Mouse (Mus musculus) adrenal gland, postnatal 10 days (tissue): ENCODE results near the gene Ikzf3. TPM values are rescaled to one million over a fixed set of nuclear protein-coding genes. Genes with fewer than 3 reads are reported as not detected.

Experiments used
- DNase-seq: peaks from one replicate; pipeline ENCODE4 v3.0.0; 2021; ENCODE audit warnings: mixed read lengths
- long read RNA-seq, 2 experiments: library from polyadenylated mRNA; stranded (forward); transcript quantifications; one replicate each; pipeline ENCODE4 v2.0.0; 2021
- total RNA-seq, 2 experiments: library from RNA; stranded (reverse); gene quantifications; 2 replicates each; pipeline ENCODE4 v1.2.3; 2021

The Ikzf3 gene
- total RNA-seq = 1 to 10 TPM; 3.2 to 4.5 TPM
- long read RNA-seq, experiment 1 = 0 reads
- long read RNA-seq, experiment 2 = 0 reads

DNA sequence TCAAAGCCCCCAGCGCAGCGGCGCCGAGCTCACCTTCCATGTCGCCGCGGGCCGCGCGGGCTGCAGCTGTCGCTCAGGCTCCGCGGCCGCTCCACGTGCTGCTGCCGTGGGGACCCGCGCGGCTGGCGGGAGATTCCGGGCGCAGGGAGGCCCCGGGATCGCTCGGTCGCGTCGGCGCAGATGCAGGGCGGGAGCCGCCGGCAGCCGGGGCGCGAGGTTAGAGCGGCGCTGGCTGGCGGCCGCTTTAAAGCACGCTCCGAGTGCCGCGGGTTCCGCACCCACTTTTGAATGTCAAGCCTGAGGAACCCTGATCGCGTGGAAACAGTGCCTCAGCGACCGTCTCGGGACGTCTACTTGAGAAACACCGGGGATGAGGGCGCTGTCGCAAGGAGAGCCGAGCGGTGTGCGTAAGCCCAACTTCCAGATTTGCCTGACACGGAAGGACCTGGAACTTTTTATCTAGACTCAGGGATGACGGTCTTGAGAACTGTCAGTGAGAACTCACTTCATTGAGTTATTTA lies at the start of gene Ikzf3:
Gene Ikzf3, minus strand, starts transcription at position 321 of the 521 bp plus-strand sequence.
- peak; percentile 46 for DNase-seq

DNA sequence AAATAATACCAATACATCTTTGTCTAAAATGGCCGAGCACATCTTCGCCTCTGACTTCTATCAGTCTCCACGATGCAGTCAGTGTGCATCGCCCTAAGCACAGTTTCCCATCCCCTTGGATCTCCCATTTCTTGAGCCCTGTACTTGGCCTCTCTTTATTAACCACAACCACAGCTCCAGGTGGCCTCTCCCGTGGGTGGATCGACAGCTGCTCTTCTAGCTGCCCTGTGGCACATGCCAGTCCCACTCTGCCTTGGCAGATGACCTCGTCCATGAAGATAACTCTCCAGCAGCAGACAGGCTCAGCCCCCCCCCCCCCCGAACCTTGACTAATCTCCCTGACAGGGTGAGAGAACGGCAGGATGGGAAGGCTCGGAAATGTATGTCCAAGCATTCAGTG lies 49.6 kb upstream of the Ikzf3 start:
- DNase-seq = no peak

- DNase-seq = no peak
Measured at GRCm38 (mm10) chr11:98595021-98595420, 49.2 kb upstream of the Ikzf3 start.

GRCm38 (mm10) chr11:98590548-98591445 lies 45.0 kb upstream of the Ikzf3 start:
- no peak for DNase-seq

DNA sequence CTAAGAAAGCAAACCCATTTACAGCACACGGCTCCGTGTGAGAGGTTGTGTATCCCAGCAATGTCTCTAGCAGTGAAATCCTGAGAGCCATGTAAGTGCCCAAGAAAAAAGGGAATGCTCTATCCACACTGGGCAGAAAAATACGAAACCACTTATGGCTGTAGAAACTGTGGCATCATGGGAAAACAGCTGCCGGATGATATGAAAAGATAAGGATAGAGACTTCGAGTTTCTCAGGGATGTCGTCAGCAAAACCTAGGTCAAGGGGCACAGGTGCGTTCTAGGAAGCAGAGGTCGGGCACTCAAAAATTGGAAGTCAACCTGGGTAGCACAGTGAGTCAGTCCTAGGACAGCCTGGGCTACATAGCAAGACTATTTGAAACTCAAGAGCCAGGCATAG lies 43.5 kb upstream of the Ikzf3 start:
- DNase-seq = no peak

DNA sequence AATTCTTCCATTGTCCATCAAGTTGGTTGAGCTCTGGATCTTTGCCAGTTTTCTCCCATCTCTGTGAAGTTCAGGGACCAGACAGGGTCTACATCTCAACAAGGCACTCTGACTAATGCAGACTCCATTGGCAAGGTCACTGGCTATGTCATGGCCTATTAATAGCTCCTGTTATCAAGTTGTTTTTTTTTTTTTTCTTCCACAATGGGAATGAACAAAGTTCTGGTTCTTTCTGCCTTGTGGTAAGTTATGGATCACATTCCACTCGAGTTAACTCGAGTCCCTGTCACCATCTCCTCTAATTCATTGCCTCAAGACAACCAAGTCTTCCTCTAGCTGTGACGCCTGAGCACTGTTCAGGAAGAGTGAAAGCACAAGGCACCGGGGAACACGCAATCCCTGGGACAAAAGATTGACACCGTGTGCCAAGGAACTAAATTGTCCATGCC lies 43.0 kb upstream of the Ikzf3 start:
- peak; percentile 59 for DNase-seq

DNA sequence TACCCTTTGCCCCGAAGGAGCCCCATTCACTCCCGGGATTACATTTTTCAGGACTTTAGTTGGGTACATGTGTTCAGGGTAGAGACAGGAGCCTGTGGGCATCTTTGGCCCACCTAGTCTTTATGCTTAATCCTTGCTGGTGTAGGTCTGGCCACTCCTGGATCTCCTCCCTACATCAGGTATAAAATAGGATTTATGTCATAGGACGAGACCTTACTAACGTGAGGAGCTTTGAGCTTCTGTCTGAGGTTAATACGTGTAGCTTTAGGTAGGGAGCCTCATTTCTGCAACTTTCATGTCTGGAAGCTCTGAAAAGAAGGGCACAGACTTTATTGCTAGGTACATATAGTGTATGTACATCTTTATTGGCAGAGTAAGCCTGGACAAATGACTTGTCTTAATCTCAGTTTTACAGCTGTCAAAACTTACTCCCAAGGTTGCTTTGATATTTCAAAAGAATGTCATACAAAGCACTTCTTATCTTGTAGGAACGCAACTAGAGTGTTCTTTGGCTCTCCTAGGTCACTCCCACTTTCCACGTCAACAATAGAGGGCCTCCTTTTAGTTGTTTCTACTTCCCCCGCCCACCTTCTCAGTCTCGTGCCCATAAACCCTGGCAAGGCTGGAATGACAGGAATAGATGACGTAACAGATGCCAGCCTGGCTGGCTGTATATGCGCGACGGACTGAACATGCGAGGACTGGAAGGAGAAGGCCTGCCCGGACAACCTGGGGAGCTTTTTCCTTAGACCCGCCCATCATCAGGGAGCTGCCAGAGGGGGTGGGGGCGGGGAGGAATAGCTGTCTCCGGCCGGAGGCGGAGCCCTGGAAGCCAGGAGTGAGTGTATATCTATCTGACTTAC lies 42.1 kb upstream of the Ikzf3 start:
- peak; percentile 89 for DNase-seq

DNA sequence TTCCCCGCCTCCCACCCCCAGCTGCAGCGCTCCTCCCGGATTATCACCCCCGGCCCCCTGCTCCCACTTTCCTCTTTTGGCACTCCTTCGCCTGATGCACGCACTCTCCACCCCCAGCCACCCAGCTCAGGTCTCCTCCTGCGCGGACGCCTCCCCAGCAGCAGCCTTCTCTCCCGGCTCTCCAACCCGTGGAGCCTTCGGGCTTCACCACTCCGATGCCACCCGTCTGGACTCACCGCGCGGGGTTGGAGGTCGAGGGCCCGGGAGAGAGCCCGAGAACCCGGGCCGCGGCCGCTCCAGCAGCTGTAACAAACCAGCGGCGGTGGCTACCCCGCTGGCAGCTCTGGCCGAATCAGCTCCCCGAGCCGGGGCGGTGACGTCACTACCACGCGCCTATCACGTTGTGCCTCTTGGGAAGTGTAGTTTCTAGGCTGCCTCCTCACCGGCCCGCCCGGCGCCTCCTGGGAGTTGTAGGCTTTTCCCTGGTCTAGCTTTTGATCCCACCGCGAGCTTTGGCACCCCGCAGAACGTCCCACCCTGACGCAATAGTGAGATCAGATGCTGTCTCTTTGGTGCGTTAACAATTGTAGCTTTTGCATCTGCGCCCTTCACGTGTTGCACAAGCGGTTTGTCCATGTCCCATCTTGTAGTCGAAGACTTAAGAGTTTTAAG lies 41.2 kb upstream of the Ikzf3 start, which contains the start of gene Ormdl3:
Gene Ormdl3, minus strand, starts transcription at position 477 of the 672 bp plus-strand sequence.
- DNase-seq = peak; percentile 99

DNA sequence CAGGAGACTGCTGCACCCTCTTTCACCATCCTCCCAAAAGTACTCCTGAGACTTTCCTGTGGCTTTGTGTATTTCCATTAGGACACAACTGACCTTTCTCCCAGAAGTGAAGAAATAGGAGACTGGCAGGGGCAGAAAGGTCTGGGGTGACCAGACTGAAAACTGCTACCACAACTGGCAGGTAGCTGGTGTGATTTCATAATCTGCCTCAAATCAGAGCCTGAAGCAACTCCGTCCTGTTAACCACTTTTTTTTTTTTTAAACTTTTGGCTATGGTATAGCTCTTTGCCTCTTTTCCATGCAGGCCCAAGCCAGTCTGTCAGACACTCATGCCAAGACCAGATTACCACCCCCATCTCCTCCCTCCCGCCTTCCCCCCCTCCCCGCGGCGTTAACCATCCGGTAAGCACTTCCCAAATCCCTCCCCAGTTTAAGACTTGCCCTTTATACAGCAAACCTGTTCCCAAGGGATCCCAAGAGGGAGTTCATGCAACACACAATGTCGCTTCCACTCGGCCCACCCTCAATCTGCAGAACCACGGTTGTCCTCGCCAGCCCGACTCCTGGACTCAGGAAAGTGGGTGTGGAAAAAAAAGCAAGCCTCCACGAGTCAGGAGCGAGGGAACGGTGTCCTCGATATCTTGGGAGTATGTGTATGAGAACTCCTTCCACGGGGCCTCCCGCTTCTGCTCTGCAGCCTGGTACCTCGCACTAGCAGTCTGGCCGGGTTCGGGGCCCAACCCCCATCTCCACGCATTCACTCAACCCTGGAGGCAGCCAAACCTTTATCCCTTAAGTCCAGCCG lies 40.5 kb upstream of the Ikzf3 start:
- DNase-seq = peak; percentile 69

DNA sequence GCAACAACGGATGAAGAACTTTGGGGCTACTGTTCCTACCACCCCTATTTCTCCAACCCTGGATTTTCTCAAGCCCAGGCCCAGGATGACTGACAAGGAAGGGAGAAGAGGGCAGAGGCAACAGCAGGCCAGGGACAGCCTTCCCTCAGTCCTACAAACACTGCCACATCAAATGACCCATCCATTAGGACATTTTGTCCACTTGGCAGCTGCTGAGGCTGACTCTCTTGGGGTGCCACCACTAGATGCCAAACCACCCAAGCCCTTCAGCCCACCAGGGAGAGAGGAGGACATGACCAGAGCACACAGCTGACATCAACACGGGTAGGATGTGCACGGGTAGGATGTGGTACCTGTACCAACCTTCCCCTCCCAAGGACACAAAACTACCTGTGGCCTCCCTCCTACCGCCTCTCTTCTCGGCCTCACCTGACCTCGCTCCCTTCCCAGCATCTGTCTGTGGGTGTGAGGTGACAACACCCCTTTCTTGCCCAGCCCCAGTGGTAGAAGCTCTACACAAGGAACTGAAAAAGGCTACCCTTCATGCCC lies 38.9 kb upstream of the Ikzf3 start:
- peak; percentile 60 for DNase-seq

DNA sequence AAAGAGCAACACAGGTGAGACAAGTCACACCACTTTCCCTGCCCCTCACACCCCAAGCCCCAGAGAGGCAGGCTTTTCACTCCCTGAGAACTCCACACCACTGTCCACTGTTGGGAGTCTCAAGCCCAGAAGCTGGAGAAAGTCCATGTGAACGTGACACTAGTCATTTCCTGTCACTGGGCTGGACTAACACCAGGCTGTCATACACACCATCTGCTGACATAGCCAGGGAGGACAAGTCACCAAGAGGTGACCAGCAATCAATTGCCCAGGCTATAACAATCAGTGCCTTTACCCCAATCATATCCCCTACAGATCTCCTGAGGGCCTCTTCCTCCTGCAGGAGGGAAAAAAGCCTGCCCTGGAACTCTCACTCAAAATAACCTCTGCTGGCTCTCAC lies 38.3 kb upstream of the Ikzf3 start:
- no peak for DNase-seq

DNA sequence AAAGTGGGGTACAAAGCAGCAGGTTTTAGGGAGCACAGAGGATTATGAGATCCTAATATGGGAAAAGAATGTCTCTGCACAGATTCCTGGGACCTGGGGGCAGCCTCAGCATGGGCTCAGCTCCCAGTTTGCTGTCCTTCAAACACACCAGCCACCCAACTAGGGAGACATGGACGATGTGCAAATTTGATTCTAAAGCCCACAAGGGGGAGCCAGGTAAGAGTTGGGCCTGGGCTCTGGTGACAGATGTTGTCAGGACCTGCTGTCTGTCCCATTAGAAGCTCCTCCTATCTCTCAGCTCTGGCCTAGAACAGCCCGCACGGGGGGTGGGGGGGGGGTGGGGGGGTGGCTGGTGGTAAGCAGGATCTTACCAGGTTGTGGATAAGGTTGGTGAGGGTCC lies 37.7 kb upstream of the Ikzf3 start:
- no peak for DNase-seq

- DNase-seq = no peak
Measured at GRCm38 (mm10) chr11:98583265-98583552, 37.4 kb upstream of the Ikzf3 start.

GRCm38 (mm10) chr11:98582551-98583264 lies 36.9 kb upstream of the Ikzf3 start:
- DNase-seq = no peak

DNA sequence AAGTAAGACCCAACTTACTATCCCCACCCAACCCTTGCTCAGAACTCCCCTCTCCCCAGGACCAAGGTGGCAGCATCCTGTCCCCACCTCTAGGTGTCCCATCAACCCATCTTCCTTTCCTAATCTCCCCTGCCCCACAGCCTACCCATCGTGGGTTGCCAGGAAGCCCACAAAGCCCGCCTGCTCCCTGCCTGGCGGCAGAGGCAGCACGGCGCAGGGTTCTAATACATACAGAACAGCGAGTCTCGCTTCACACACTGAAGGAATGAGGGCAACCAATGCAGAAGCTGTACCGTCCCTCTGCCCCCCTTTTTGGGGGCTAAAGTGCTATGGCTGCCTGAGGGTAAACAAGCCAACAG lies 36.2 kb upstream of the Ikzf3 start:
- no peak for DNase-seq

- no peak for DNase-seq
Measured at GRCm38 (mm10) chr11:98581286-98582029, 35.6 kb upstream of the Ikzf3 start.

DNA sequence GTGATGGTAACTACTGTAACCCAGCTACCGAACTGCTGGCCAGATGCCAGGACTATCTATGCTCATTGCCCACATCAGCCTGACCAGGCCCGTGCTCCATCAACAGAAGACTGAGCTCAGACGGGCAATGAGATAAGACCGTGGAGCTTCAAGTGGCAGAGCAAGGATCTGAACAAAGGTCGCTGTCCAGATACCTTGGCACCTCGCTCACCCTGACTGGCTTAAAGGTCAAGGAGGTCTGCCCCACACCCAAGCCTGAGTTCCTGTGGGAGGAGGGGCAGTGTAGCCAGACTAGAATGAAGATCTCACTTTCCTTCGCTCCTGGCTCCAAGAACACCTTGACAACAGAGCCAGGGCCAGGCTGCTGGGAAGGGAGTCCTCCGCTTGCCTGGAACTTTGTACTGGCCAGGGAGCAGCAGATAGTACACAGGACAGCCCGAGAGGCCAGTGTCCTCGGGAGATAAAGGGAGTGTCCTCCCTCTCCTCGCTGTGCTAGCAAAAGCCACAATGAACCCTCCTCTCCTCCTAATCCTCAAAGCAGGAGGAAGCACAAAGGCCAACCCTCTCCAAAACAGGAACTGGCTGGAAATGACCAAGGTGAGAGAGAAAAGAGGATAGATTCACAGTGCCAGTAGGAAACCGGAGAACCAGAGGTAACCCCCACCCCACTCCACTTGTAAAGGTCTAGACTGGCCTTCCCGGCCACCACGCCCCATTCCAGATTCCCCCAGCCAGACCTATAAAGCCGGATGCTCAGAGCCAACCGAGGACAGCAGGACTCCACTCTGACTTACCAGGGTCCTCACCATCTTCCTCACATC lies 34.7 kb upstream of the Ikzf3 start:
- peak; percentile 62 for DNase-seq

GRCm38 (mm10) chr11:98577776-98578175 lies 31.9 kb upstream of the Ikzf3 start:
- DNase-seq = peak; percentile 71

DNA sequence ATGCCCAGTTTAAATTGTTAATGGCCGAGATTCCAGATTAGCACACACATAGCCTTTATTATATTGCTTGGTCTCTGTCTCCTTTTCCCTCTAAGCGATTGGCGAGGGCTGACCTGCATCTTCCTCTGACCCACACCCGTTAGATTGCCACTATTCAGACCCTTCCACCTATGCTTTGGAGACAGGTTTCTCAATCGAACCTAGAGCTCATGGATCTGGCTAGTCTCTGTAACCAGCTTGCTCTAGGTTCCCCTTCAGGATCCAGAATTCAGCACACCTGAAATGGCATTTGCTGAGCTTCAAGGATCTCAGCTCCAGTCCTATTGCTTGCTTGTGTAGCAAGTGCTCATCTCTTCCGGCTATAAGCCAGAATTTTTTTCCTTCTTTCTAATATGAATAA lies 23.6 kb upstream of the Ikzf3 start:
- DNase-seq = no peak
